Mouse (Mus musculus): ENCODE measurements around the gene Tns3. TPM values are rescaled to one million over a fixed set of nuclear protein-coding genes. Genes with fewer than 3 reads are reported as not detected.

The Tns3 gene
- polyA plus RNA-seq, 1 experiment = 45.7 TPM

- peaks cover 7% of the 10 kb centered on the region for H3K36me3 ChIP-seq (ENCODE audit: control insufficient read depth, insufficient read depth, low read length, poor library complexity, severe bottlenecking)
These were observed 177.8 kb downstream of the Tns3 start for GRCm38 (mm10) chr11:8486552-8486951.

GRCm38 (mm10) chr11:8484538-8484937, 179.8 kb downstream of the Tns3 start:
- Histone ChIP-seq H3K27me3 (ENCODE audit: control insufficient read depth, insufficient read depth, low read length, poor library complexity, severe bottlenecking) (no peaks in the 10 kb centered on the region), H3K9me3 (replicated peaks; ENCODE audit: control insufficient read depth, insufficient read depth, low read length, poor library complexity, severe bottlenecking) (no peaks in the 10 kb centered on the region), H3K4me3 (ENCODE audit: low read depth, low read length) (no peak overlapping the region), H3K36me3 (ENCODE audit: control insufficient read depth, insufficient read depth, low read length, poor library complexity, severe bottlenecking) (0 out of 2 replicates have a peak, but pooled peaks cover 2% of the 10 kb centered on the region), H3K27ac (ENCODE audit: insufficient read depth, low read length) (no peak overlapping the region), H3K4me1 (ENCODE audit: control insufficient read depth, insufficient read depth, low read length) (no peaks in the 10 kb centered on the region), H3K9ac (ENCODE audit: low read depth, poor library complexity, severe bottlenecking) (no peak overlapping the region)
- TF ChIP-seq CTCF (IDR thresholded peaks at IDR 0.05; ENCODE audit: low read depth, low read length) (no peak), EP300 (IDR thresholded peaks at IDR 0.05; ENCODE audit: insufficient read depth, low read depth, low read length) (no peak), POLR2A (IDR thresholded peaks at IDR 0.05; ENCODE audit: insufficient read depth, low read length) (no peak)

More at GRCm38 (mm10) chr11:8486552-8486951, 177.8 kb downstream of the Tns3 start:
- Histone ChIP-seq H3K4me1 (ENCODE audit: control insufficient read depth, insufficient read depth, low read length) (no peaks in the 10 kb centered on the region), H3K9me3 (replicated peaks; ENCODE audit: control insufficient read depth, insufficient read depth, low read length, poor library complexity, severe bottlenecking) (no peaks in the 10 kb centered on the region), H3K27ac (ENCODE audit: insufficient read depth, low read length) (no peak overlapping the region), H3K9ac (ENCODE audit: low read depth, poor library complexity, severe bottlenecking) (no peak overlapping the region), H3K27me3 (ENCODE audit: control insufficient read depth, insufficient read depth, low read length, poor library complexity, severe bottlenecking) (no peaks in the 10 kb centered on the region), H3K4me3 (ENCODE audit: low read depth, low read length) (no peak overlapping the region)
- no peak for TF ChIP-seq EP300 (IDR thresholded peaks at IDR 0.05; ENCODE audit: insufficient read depth, low read depth, low read length)
- no peak for TF ChIP-seq POLR2A (IDR thresholded peaks at IDR 0.05; ENCODE audit: insufficient read depth, low read length)
- TF ChIP-seq CTCF (IDR thresholded peaks at IDR 0.05; ENCODE audit: low read depth, low read length) = no peak

- no peaks in the 10 kb centered on the region for H3K4me1 ChIP-seq (ENCODE audit: control insufficient read depth, insufficient read depth, low read length)
- peaks cover 10% of the 10 kb centered on the region for H3K36me3 ChIP-seq (ENCODE audit: control insufficient read depth, insufficient read depth, low read length, poor library complexity, severe bottlenecking)
- H3K27me3 ChIP-seq (ENCODE audit: control insufficient read depth, insufficient read depth, low read length, poor library complexity, severe bottlenecking) = no peaks in the 10 kb centered on the region
- H3K9ac ChIP-seq (ENCODE audit: low read depth, poor library complexity, severe bottlenecking) = no peak overlapping the region
- no peaks in the 10 kb centered on the region for H3K9me3 ChIP-seq (replicated peaks; ENCODE audit: control insufficient read depth, insufficient read depth, low read length, poor library complexity, severe bottlenecking)
- H3K27ac ChIP-seq (ENCODE audit: insufficient read depth, low read length) = no peak overlapping the region
- no peak for TF ChIP-seq POLR2A (IDR thresholded peaks at IDR 0.05; ENCODE audit: insufficient read depth, low read length)
- TF ChIP-seq EP300 (IDR thresholded peaks at IDR 0.05; ENCODE audit: insufficient read depth, low read depth, low read length) = no peak
- no peak for TF ChIP-seq CTCF (IDR thresholded peaks at IDR 0.05; ENCODE audit: low read depth, low read length)
- no peak overlapping the region for H3K4me3 ChIP-seq (ENCODE audit: low read depth, low read length)
These were observed 181.6 kb downstream of the Tns3 start for GRCm38 (mm10) chr11:8482721-8483120.

- Histone ChIP-seq H3K27ac (ENCODE audit: insufficient read depth, low read length) (no peak overlapping the region), H3K27me3 (ENCODE audit: control insufficient read depth, insufficient read depth, low read length, poor library complexity, severe bottlenecking) (no peaks in the 10 kb centered on the region), H3K9me3 (replicated peaks; ENCODE audit: control insufficient read depth, insufficient read depth, low read length, poor library complexity, severe bottlenecking) (no peaks in the 10 kb centered on the region), H3K36me3 (ENCODE audit: control insufficient read depth, insufficient read depth, low read length, poor library complexity, severe bottlenecking) (peaks cover 16% of the 10 kb centered on the region), H3K4me1 (ENCODE audit: control insufficient read depth, insufficient read depth, low read length) (no peaks in the 10 kb centered on the region), H3K9ac (ENCODE audit: low read depth, poor library complexity, severe bottlenecking) (no peak overlapping the region), H3K4me3 (ENCODE audit: low read depth, low read length) (no peak overlapping the region)
- TF ChIP-seq EP300 (IDR thresholded peaks at IDR 0.05; ENCODE audit: insufficient read depth, low read depth, low read length) (no peak), POLR2A (IDR thresholded peaks at IDR 0.05; ENCODE audit: insufficient read depth, low read length) (no peak), CTCF (IDR thresholded peaks at IDR 0.05; ENCODE audit: low read depth, low read length) (no peak)
These were observed 182.4 kb downstream of the Tns3 start for GRCm38 (mm10) chr11:8481962-8482361.

- no peak for TF ChIP-seq EP300 (IDR thresholded peaks at IDR 0.05; ENCODE audit: insufficient read depth, low read depth, low read length)
- TF ChIP-seq CTCF (IDR thresholded peaks at IDR 0.05; ENCODE audit: low read depth, low read length) = no peak
- no peak for TF ChIP-seq POLR2A (IDR thresholded peaks at IDR 0.05; ENCODE audit: insufficient read depth, low read length)
- H3K36me3 ChIP-seq (ENCODE audit: control insufficient read depth, insufficient read depth, low read length, poor library complexity, severe bottlenecking) = peaks cover 18% of the 10 kb centered on the region
These were observed 182.8 kb downstream of the Tns3 start for GRCm38 (mm10) chr11:8481529-8481928.

GRCm38 (mm10) chr11:8479858-8480257, 184.5 kb downstream of the Tns3 start:
- no peaks in the 10 kb centered on the region for H3K9me3 ChIP-seq (replicated peaks; ENCODE audit: control insufficient read depth, insufficient read depth, low read length, poor library complexity, severe bottlenecking)
- peaks cover 18% of the 10 kb centered on the region for H3K36me3 ChIP-seq (ENCODE audit: control insufficient read depth, insufficient read depth, low read length, poor library complexity, severe bottlenecking)
- H3K9ac ChIP-seq (ENCODE audit: low read depth, poor library complexity, severe bottlenecking) = no peak overlapping the region
- H3K27ac ChIP-seq (ENCODE audit: insufficient read depth, low read length) = no peak overlapping the region
- no peaks in the 10 kb centered on the region for H3K27me3 ChIP-seq (ENCODE audit: control insufficient read depth, insufficient read depth, low read length, poor library complexity, severe bottlenecking)
- TF ChIP-seq EP300 (IDR thresholded peaks at IDR 0.05; ENCODE audit: insufficient read depth, low read depth, low read length) = no peak
- no peak for TF ChIP-seq POLR2A (IDR thresholded peaks at IDR 0.05; ENCODE audit: insufficient read depth, low read length)
- TF ChIP-seq CTCF (IDR thresholded peaks at IDR 0.05; ENCODE audit: low read depth, low read length) = no peak
- H3K4me3 ChIP-seq (ENCODE audit: low read depth, low read length) = no peak overlapping the region
- H3K4me1 ChIP-seq (ENCODE audit: control insufficient read depth, insufficient read depth, low read length) = no peaks in the 10 kb centered on the region

More at GRCm38 (mm10) chr11:8481529-8481928, 182.8 kb downstream of the Tns3 start:
- Histone ChIP-seq H3K4me1 (ENCODE audit: control insufficient read depth, insufficient read depth, low read length) (no peaks in the 10 kb centered on the region), H3K9me3 (replicated peaks; ENCODE audit: control insufficient read depth, insufficient read depth, low read length, poor library complexity, severe bottlenecking) (no peaks in the 10 kb centered on the region), H3K27ac (ENCODE audit: insufficient read depth, low read length) (no peak overlapping the region), H3K4me3 (ENCODE audit: low read depth, low read length) (no peak overlapping the region), H3K9ac (ENCODE audit: low read depth, poor library complexity, severe bottlenecking) (no peak overlapping the region), H3K27me3 (ENCODE audit: control insufficient read depth, insufficient read depth, low read length, poor library complexity, severe bottlenecking) (no peaks in the 10 kb centered on the region)
